9 mouse cellular contexts compared by ENCODE assay signal in genomic region chrX:134964546-134964945, GRCm38 (mm10). TPM values are rescaled to one million over a fixed set of nuclear protein-coding genes. Genes with fewer than 3 reads are reported as not detected.
A peak's percentile ranks its signal among the peaks of the same experiment; 100 is the strongest.
DNase-seq lines count a peak whose midpoint lies in the region; ATAC-seq lines count a peak whose summit lies in the region.
"Had no signal": no experiment of that assay in that cellular context is flagged by ENCODE, and none has a peak within 500 bp of the region (broad histone marks: within the 10 kb centered on the region; RNA-seq: fewer than 3 reads in every experiment).

TSS of gene Nxf2 (minus strand) at chrX:134964754.

- H3K36me3 ChIP-seq in heart, embryonic 13.5 days: no peaks in the 10 kb centered on the region
- H3K36me3 ChIP-seq in forebrain, embryonic 16.5 days (ENCODE audit: control insufficient read depth, insufficient read depth): no peaks in the 10 kb centered on the region
- no peaks in the 10 kb centered on the region for H3K36me3 ChIP-seq in liver, embryonic 16.5 days (ENCODE audit: control insufficient read depth, insufficient read depth)
- H3K36me3 ChIP-seq: G1E had no signal

- 90% methylated on average over 19 of the region's 19 CpGs for WGBS in heart, embryonic 13.5 days
- WGBS in forebrain, embryonic 16.5 days: 90% methylated on average over 19 of the region's 19 CpGs
- 83% methylated on average over 19 of the region's 19 CpGs for WGBS in liver, embryonic 16.5 days (ENCODE audit: insufficient replicate concordance)

- peak within 1 kb of the TSS; percentile 47 for H3K4me3 ChIP-seq in heart, embryonic 13.5 days
- peak within 1 kb of the TSS; percentile 38 for H3K4me3 ChIP-seq in forebrain, embryonic 16.5 days (replicated peaks; ENCODE audit: low read length)
- peak within 1 kb of the TSS; percentile 34 for H3K4me3 ChIP-seq in liver, embryonic 16.5 days (ENCODE audit: low read depth, low read length)

- 0 out of 2 replicates have a peak, but pooled peaks cover 4% of the 10 kb centered on the region for H3K27me3 ChIP-seq in heart, embryonic 13.5 days (replicated peaks)
- H3K27me3 ChIP-seq in forebrain, embryonic 16.5 days (replicated peaks; ENCODE audit: control insufficient read depth, insufficient read depth, low read length): no peaks in the 10 kb centered on the region
- H3K27me3 ChIP-seq in liver, embryonic 16.5 days (ENCODE audit: control insufficient read depth, insufficient read depth, low read depth, low read length): no peaks in the 10 kb centered on the region; the same call in 1 of the 2 replicates

- H3K4me1 ChIP-seq in heart, embryonic 13.5 days: no peaks in the 10 kb centered on the region
- H3K4me1 ChIP-seq in forebrain, embryonic 16.5 days (replicated peaks; ENCODE audit: control insufficient read depth, insufficient read depth, low read length): no peaks in the 10 kb centered on the region
- no peaks in the 10 kb centered on the region for H3K4me1 ChIP-seq in liver, embryonic 16.5 days (ENCODE audit: control insufficient read depth, low read depth, low read length)

- DNase-seq in heart, adult 9 months (ENCODE audit: low spot score in 2 of 2): no peak
- peak; percentile 1 for DNase-seq in ES-CJ7 (ENCODE audit: low read depth, low spot score)
- DNase-seq in urinary bladder, postnatal 36 days (ENCODE audit: low spot score in 2 of 2): no peak
- no peak for DNase-seq in layer of hippocampus, adult 9-10 months (ENCODE audit: low spot score)
- no peak for DNase-seq in layer of hippocampus, adult 11-12 months (ENCODE audit: low spot score)

- H3K4me2 ChIP-seq in heart, embryonic 13.5 days: peak within 1 kb of the TSS; percentile 65
- H3K4me2 ChIP-seq in forebrain, embryonic 16.5 days (ENCODE audit: low read length): peak within 1 kb of the TSS; percentile 48
- H3K4me2 ChIP-seq in liver, embryonic 16.5 days (ENCODE audit: low read depth, low read length): peak within 1 kb of the TSS; percentile 52; the same call in 1 of the 2 replicates

- no peak within 1 kb of the TSS for H3K27ac ChIP-seq in heart, embryonic 13.5 days (replicated peaks)
- H3K27ac ChIP-seq in forebrain, embryonic 16.5 days (ENCODE audit: low read length): no peak within 1 kb of the TSS
- H3K27ac ChIP-seq in liver, embryonic 16.5 days (ENCODE audit: low read length): no peak within 1 kb of the TSS

- peaks cover 4% of the 10 kb centered on the region; the same call in 1 of the 2 replicates for H3K9me3 ChIP-seq in heart, embryonic 13.5 days
- H3K9me3 ChIP-seq in forebrain, embryonic 16.5 days (ENCODE audit: control insufficient read depth, low read length): no peaks in the 10 kb centered on the region
- H3K9me3 ChIP-seq in liver, embryonic 16.5 days (replicated peaks; ENCODE audit: control insufficient read depth, low read length): 0 out of 2 replicates have a peak, but pooled peaks cover 2% of the 10 kb centered on the region

- no peak for ATAC-seq in heart, embryonic 13.5 days (ENCODE audit: extremely low read depth, insufficient number of reproducible peaks, low FRiP score, low TSS enrichment)
- ATAC-seq in forebrain, embryonic 16.5 days: no peak
- ATAC-seq in liver, embryonic 16.5 days (ENCODE audit: low read depth): no peak

- H3K9ac ChIP-seq in heart, embryonic 13.5 days: peak within 1 kb of the TSS; percentile 59
- H3K9ac ChIP-seq in forebrain, embryonic 16.5 days (replicated peaks; ENCODE audit: low read depth, low read length): peak within 1 kb of the TSS; percentile 29; the same call in 1 of the 2 replicates
- H3K9ac ChIP-seq in liver, embryonic 16.5 days (ENCODE audit: low read depth, low read length): no peak within 1 kb of the TSS

RNA-seq across cellular contexts. Expression of gene Nxf2, which starts in this region (rescaled TPM):
- polyA plus RNA-seq in heart, embryonic 13.5 days (2015; fragmentation: Nextera tagmentation; extraction: Ambion mirVana): 0.29 and 0.79 TPM in 2 replicates
- polyA plus RNA-seq in forebrain, embryonic 16.5 days (2015; fragmentation: Nextera tagmentation; extraction: Ambion mirVana): 0.18 and 0.22 TPM in 2 replicates
- polyA plus RNA-seq in liver, embryonic 16.5 days (2015; fragmentation: Nextera tagmentation; extraction: Ambion mirVana): 0.18 and 0.26 TPM in 2 replicates
- polyA plus RNA-seq: G1E had no signal
